Mouse (Mus musculus) forebrain, embryonic 12.5 days (tissue): Measurements from ENCODE around the gene Irgq. TPM values are rescaled to one million over a fixed set of nuclear protein-coding genes. Genes with fewer than 3 reads are reported as not detected.
"Not testable (repeated sequence)": the region's sequence is repeated elsewhere in the genome, so short reads cannot be mapped to it uniquely, and the experiment has no call there.

Experiments used
- ATAC-seq: fragments of 200-750 bp; cut with Nextera tagmentation; 2 replicates; pipeline ENCODE4 v1.8.0; 2017; ENCODE audit warnings: moderate TSS enrichment; ENCODE audit not compliant: low FRiP score
- H3K27ac ChIP-seq: fragments of 300-500 bp; sonication (generic); 2 replicates; pipeline ENCODE4 v1.5.1; 2016; ENCODE audit warnings: mild to moderate bottlenecking
- H3K27me3 ChIP-seq: fragments of 300-500 bp; sonication (generic); 2 replicates; pipeline ENCODE4 v1.6.1; 2016; ENCODE audit warnings: mild to moderate bottlenecking
- H3K36me3 ChIP-seq: fragments of 300-500 bp; sonication (generic); replicated peaks from 2 replicates; pipeline ENCODE4 v1.6.1; 2016; ENCODE audit warnings: mild to moderate bottlenecking
- H3K4me1 ChIP-seq: fragments of 300-500 bp; sonication (generic); 2 replicates; pipeline ENCODE4 v1.6.1; 2016
- H3K4me2 ChIP-seq: fragments of 300-500 bp; sonication (generic); 2 replicates; pipeline ENCODE4 v1.6.1; 2016; ENCODE audit warnings: mild to moderate bottlenecking, moderate library complexity
- H3K4me3 ChIP-seq: fragments of 300-500 bp; sonication (generic); replicated peaks from 2 replicates; pipeline ENCODE4 v1.5.1; 2016; ENCODE audit warnings: mild to moderate bottlenecking
- H3K9ac ChIP-seq: fragments of 300-500 bp; sonication (generic); 2 replicates; pipeline ENCODE4 v1.6.1; 2016; ENCODE audit warnings: mild to moderate bottlenecking
- H3K9me3 ChIP-seq: fragments of 300-500 bp; sonication (generic); 2 replicates; pipeline ENCODE4 v1.6.1; 2016
- WGBS: fragments of 180-500 bp; shearing (Covaris S2); methylation state at CpG from one replicate; pipeline ENCODE4 v1.1.7; 2016; 5-methylcytosine and 5-hydroxymethylcytosine counted together
- polyA plus RNA-seq: library from polyadenylated mRNA; unstranded; fragments of >200 nt; fragmentation: Nextera tagmentation; extraction: Ambion mirVana; gene quantifications from 2 replicates; pipeline ENCODE4 v1.2.1, GENCODE M21; 2016

The Irgq gene
- polyA plus RNA-seq = 24.7 and 25.2 TPM in 2 replicates

DNA sequence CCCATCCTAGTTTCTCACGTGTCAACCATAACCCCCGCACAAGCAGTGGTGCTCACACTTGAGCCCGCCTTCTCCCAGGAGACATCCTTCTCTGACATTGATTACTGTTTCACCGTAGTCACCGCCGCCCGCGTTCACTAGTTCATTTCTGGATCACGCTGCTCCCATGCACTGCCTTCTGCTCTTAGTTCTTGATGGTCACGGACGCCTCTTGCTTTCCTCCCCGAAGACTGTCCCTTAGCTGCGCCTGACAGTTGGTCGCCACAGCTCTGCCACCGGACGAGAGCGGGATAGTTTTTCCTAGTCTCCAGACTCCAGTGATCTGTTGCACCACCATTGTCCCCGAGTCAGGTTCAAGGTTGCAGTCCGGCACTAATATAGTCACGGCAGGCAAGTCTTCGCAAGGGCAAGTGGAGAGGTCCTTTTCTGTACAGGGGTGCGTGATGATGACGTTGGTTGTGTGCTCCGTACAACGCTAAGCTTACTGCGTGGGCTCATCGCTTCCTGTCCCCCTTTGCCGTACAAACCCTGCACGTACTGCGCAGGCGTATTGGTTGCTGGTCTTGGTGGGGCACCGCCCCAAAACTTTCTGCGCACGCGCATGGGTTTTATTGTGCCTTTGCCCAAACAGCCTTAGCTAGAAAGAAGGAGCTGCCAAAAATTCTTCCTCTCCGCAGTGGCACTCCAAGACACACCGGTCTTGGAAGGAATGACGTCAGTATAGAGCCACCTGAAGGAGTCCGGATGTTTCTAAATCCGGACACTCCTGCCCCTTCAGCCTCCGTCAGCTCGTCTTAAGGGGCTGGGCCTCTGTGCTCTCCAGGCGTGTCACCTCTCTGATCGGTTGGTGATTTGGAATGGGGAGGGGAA lies at the start of gene Irgq:
Gene Irgq (plus strand): TSS at position 628 of the 870 bp plus-strand sequence.
- WGBS = 1% methylated on average over 44 of the region's 44 CpGs
- no peaks in the 10 kb centered on the region for H3K9me3 ChIP-seq
- peaks cover 23% of the 10 kb centered on the region for H3K36me3 ChIP-seq

DNA sequence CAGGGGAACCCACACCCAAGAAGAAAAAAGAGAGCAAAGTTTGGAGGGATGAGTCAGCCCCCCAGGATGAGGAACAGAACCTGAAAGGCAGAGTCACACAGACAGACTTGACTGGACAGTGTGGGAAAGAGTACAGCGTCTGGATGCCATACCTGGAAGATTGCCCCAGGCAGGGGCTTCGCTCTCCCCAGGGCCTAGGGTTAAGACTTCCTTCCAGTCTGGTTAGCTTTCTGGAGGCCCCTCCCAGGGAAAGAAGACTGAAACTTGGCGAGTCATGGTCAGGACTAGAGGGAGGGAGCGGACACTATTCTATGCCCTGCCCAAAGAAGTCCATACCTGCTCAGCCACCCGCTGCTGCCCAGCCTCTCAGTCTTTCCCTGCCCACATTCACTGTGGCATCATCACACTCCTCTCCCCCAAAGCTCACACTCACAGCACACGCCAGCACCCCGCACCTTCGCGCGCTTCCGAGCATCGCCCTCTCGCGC lies 49.5 kb upstream of the Irgq start:
- WGBS = 8% methylated on average over 14 of the region's 14 CpGs
- no peaks in the 10 kb centered on the region for H3K36me3 ChIP-seq
- peak overlapping the region; percentile 90 for H3K4me3 ChIP-seq
- 0 out of 2 replicates have a peak, but pooled peaks cover 6% of the 10 kb centered on the region for H3K27me3 ChIP-seq
- no peak overlapping the region for H3K27ac ChIP-seq
- H3K9ac ChIP-seq = peak overlapping the region; percentile 96
- H3K4me2 ChIP-seq = peak overlapping the region; percentile 88
- H3K4me1 ChIP-seq = peaks cover 58% of the 10 kb centered on the region
- peak; percentile 39 for ATAC-seq
- H3K9me3 ChIP-seq = no peaks in the 10 kb centered on the region

More for the DNA sequence above, at the start of gene Irgq:
- Histone ChIP-seq H3K4me3 (peak within 1 kb of the TSS; percentile 67), H3K4me2 (peak within 1 kb of the TSS; percentile 91), H3K27ac (peak within 1 kb of the TSS; percentile 89), H3K9ac (peak within 1 kb of the TSS; percentile 88), H3K27me3 (peaks cover 23% of the 10 kb centered on the region), H3K4me1 (peaks cover 41% of the 10 kb centered on the region)
- peak; percentile 95 for ATAC-seq

DNA sequence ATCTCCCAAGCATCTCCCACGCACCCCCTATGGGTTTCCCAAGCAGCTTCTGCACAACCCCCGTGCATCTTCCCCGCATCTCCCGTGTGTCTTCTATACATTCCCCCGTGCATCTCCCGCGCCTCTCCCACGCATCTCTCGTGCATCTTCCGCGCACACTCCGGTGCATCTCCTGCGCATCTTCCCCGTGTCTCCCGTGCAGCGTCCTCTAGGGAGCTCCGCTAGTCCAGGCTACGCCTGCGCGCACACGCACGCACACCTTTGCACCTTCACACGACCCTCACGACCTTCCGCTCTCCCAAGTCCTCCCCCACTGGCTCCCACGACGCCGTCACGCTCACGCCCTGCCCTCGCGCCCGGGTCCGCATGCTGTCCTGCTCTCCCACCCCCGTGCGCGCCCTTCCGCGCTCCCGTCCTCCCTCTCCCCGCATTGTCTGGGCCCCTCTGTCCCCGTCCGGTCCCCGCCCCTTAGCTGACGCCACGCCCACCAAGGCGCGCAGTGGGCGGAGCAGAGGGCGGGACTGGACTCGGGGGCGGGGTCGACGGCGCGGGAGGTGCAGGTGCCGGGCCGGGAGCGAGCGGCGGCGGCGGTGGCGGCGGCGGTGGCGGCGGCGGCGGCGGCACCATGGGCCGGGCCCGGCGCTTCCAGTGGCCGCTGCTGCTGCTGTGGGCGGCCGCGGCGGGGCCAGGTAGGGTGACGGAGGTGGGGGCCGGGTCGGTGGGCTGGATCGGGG lies 48.8 kb upstream of the Irgq start, which contains the start of gene Cadm4:
Gene Cadm4 (plus strand): TSS at position 550 of the 734 bp plus-strand sequence.
- Histone ChIP-seq H3K27ac (peak within 1 kb of the TSS; percentile 81), H3K4me1 (peaks cover 64% of the 10 kb centered on the region), H3K4me2 (peak within 1 kb of the TSS; percentile 88), H3K36me3 (no peaks in the 10 kb centered on the region), H3K27me3 (0 out of 2 replicates have a peak, but pooled peaks cover 4% of the 10 kb centered on the region), H3K9ac (peak within 1 kb of the TSS; percentile 96), H3K9me3 (no peaks in the 10 kb centered on the region), H3K4me3 (peak within 1 kb of the TSS; percentile 90)
- peak; percentile 88 for ATAC-seq
- under 1% methylated on average over 73 of the region's 83 CpGs for WGBS

DNA sequence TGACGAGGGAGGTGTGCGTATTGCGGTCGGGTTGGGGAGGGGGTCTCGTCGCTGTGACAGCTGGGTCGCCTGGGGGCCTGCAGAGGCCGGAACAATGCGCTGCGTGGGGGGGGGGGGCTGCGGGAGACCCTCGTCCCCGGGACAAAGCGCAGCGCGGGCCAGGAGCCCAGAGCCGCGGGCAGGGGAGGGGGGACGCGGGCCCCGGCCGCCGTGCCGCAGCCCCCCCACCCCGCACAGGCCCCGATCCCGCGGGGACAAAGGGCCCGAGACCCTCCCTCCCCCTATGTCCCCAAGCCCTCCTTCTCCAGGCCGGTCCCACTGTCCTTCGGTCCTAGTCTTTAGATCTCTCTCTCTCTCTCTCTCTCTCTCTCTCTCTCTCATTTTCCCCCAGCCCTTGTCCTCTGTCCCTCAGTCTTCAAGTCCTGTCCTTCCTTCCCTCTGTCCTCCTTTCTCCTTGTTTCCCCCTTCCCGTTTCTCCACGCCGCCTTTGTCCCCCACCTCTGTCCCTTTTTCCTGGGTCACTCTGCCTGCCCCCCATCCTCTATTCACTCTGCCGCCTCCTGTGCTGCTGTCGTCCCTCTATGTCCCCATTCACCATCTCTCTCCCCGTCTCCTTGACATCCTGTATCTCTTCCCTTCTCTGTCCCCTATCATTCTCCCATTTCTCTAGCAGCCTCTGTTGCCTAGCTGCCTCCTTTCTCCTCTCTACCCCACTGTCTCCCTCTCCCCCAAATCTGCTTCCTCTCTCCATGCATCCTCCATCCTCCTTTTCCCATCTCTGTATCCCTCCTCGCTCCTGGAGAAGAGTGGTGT lies 48.1 kb upstream of the Irgq start:
- peak; percentile 54 for ATAC-seq
- H3K36me3 ChIP-seq = no peaks in the 10 kb centered on the region

DNA sequence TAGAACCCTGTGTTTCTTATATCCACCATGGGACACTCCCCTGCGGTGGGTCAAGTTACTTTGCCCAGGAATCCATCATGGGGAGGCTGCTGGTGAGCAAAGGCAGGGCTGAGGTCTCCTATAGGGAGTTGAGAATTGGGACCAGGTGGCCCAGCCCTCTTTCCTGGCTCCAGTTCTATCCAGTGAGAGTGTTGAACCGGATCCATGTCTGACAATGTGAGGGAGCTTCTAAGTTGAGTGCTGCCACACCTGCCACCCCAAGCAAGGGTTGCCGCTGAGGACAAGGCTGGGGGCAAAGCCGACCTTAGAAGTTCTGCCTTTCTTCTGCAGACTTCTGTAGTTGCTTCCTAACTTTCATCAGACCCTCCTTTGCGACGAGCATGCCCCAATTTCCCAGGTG lies 47.2 kb upstream of the Irgq start:
- Histone ChIP-seq H3K4me1 (peaks cover 77% of the 10 kb centered on the region), H3K4me2 (peak overlapping the region; percentile 88), H3K4me3 (peak overlapping the region; percentile 90), H3K9ac (peak overlapping the region; percentile 96)
- 58% methylated on average over 6 of the region's 6 CpGs for WGBS
- ATAC-seq, H3K27ac ChIP-seq, H3K9me3 ChIP-seq, H3K27me3 ChIP-seq, H3K36me3 ChIP-seq: not testable (repeated sequence)

More for the DNA sequence above, 48.1 kb upstream of the Irgq start:
- Histone ChIP-seq H3K9ac (peak overlapping the region; percentile 96), H3K27ac (peak overlapping the region; percentile 81), H3K9me3 (no peaks in the 10 kb centered on the region), H3K4me2 (peak overlapping the region; percentile 88), H3K4me1 (peaks cover 72% of the 10 kb centered on the region), H3K27me3 (0 out of 2 replicates have a peak, but pooled peaks cover 4% of the 10 kb centered on the region), H3K4me3 (peak overlapping the region; percentile 90)
- under 1% methylated on average over 31 of the region's 38 CpGs for WGBS

DNA sequence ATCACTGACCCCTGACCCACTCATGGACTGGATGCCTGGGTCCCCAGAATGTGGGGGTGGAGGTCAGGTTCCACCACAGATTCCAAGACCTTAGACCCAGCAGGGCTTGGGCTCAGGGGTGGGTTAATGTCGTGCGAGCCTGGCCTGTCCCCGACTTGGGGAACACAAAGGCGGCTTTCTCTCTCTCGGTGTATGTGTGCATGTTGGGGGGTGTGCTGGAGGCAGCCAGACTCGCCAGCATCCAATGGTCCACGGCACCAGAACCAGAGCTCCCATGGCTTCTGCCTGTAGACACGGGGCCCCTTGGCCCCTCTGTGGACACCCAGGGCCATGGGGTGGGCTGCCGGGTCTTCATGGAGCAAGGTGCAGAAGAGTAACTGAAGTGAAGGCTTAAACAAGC lies 45.0 kb upstream of the Irgq start:
- ATAC-seq = no peak
- H3K9ac ChIP-seq = peak overlapping the region; percentile 64; the same call in 1 of the 2 replicates

DNA sequence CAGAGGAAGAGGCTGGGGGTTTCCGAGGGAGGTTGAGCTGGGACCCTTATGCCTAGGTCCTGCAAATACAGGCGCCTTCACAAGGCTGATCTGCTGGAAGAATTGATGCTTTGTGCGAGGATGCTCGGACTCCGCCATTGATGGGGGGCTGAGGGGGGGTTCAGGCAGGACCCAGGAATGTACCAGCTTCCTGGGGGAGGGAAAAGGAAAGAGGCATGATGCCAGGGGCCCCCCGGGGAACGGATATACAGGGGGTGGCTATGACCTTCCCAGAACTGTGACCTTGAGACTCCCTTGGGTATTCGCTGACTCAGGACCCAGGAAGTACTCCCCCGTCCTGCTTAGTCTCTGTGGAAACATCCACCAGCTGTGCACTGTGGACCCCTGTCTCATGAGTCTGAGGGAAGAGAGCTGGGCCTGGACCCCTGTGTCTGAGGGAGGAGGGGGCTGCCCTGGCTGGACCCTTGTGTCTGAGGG lies 43.8 kb upstream of the Irgq start:
- H3K4me3 ChIP-seq = peak overlapping the region; percentile 29
- WGBS = 42% methylated on average over 9 of the region's 9 CpGs

More for the DNA sequence above, 45.0 kb upstream of the Irgq start:
- peak overlapping the region; percentile 0; the same call in 1 of the 2 replicates for H3K4me3 ChIP-seq
- peaks cover 65% of the 10 kb centered on the region for H3K4me1 ChIP-seq
- no peaks in the 10 kb centered on the region for H3K9me3 ChIP-seq
- 80% methylated on average over 9 of the region's 9 CpGs for WGBS
- H3K27me3 ChIP-seq = no peaks in the 10 kb centered on the region
- peak overlapping the region; percentile 57 for H3K4me2 ChIP-seq
- peaks cover 10% of the 10 kb centered on the region for H3K36me3 ChIP-seq
- peak overlapping the region; percentile 84 for H3K27ac ChIP-seq

DNA sequence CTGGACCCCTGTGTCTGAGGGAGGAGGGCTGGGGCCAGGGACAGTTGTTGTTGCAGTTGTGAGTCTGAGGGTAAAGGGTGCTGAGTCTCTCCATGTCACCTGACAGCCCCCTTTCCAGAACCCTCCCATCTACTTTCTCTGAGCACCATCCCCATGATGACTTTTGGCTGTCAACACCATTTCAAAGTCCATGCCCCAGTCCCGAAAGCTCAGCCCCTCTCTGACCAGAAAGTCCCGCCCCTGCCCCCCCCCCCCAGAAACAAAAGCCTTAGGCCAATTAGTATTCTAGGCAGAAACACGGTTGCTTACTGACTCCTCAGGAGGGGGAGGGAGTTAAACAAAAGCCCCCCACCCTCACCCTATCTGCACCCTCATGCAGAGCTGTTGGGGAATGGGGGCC lies 43.1 kb upstream of the Irgq start:
- WGBS = 25% methylated on average over 3 of the region's 3 CpGs
- no peaks in the 10 kb centered on the region for H3K9me3 ChIP-seq
- H3K4me2 ChIP-seq = peak overlapping the region; percentile 57
- H3K36me3 ChIP-seq = peaks cover 23% of the 10 kb centered on the region
- H3K27me3 ChIP-seq = no peaks in the 10 kb centered on the region
- H3K4me1 ChIP-seq = peaks cover 55% of the 10 kb centered on the region
- peak overlapping the region; percentile 84 for H3K27ac ChIP-seq
- peak overlapping the region; percentile 64; the same call in 1 of the 2 replicates for H3K9ac ChIP-seq
- H3K4me3 ChIP-seq = no peak overlapping the region; the same call in 1 of the 2 replicates
- no peak for ATAC-seq

More for the DNA sequence above, 43.8 kb upstream of the Irgq start:
- Histone ChIP-seq H3K9me3 (no peaks in the 10 kb centered on the region), H3K9ac (peak overlapping the region; percentile 64), H3K36me3 (peaks cover 16% of the 10 kb centered on the region), H3K4me2 (peak overlapping the region; percentile 57), H3K27ac (peak overlapping the region; percentile 84), H3K27me3 (no peaks in the 10 kb centered on the region), H3K4me1 (peaks cover 55% of the 10 kb centered on the region)
- ATAC-seq = peak; percentile 70; the same call in 1 of the 2 replicates

DNA sequence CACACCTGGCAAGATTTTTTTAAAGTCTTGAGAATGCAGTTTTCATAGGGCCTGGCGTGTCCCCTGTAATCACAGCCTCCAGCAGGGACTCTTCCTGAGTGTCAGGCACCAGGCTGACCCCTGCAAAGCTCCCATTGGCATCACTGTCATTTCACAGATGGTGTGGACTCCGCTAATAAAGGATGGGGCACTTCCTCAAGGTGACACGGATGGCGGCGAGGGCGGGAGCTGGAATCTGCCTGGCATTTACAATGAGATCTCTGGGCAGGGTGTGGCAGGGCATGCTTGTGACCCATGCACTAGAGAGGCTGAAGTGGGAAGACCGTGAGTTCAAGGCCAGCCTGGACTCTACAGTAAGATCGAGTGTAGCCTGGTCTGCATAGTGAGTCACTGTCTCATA lies 42.2 kb upstream of the Irgq start:
- H3K36me3 ChIP-seq = peaks cover 25% of the 10 kb centered on the region
- H3K4me3 ChIP-seq = no peak overlapping the region
- H3K27ac ChIP-seq = no peak overlapping the region
- no peak for ATAC-seq
- WGBS = 87% methylated on average over 8 of the region's 8 CpGs
- H3K9me3 ChIP-seq = no peaks in the 10 kb centered on the region
- H3K27me3 ChIP-seq = no peaks in the 10 kb centered on the region
- H3K4me1 ChIP-seq = peaks cover 46% of the 10 kb centered on the region
- no peak overlapping the region for H3K4me2 ChIP-seq
- H3K9ac ChIP-seq = no peak overlapping the region

DNA sequence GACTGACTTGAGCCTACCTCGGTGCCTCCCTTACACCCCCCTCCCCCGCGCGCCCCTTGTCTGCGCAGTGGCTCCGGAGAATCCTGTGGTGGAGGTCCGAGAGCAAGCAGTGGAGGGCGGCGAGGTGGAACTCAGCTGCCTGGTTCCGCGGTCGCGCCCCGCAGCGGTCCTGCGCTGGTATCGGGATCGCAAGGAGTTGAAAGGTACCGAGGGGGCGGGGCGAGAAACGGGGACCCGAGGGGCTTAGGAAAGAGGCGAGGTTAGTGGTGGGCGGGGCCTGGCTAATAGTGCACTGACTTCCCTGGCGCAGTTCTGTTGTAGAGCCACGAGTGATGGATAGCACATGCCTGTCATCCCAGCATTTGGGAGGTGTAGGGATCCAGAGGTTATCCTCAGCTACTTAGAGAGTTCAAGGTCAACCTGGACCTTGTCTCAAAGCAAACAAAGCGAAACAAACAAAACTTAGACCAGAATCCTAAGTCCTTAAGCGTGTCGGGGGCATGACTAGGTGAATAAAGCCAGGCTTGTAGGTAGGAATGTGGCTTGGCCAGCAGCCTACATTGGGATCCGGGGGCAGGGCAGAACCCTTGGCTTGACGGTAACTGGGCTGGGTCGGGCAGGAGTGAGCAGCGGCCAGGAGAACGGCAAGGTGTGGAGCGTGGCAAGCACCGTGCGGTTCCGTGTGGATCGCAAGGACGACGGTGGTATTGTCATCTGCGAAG lies 30.5 kb upstream of the Irgq start:
- Histone ChIP-seq H3K27ac (no peak overlapping the region), H3K9ac (no peak overlapping the region), H3K4me1 (peaks cover 28% of the 10 kb centered on the region), H3K27me3 (peaks cover 33% of the 10 kb centered on the region), H3K36me3 (peaks cover 54% of the 10 kb centered on the region), H3K9me3 (peaks cover 5% of the 10 kb centered on the region; the same call in 1 of the 2 replicates), H3K4me2 (peak overlapping the region; percentile 44), H3K4me3 (peak overlapping the region; percentile 17; the same call in 1 of the 2 replicates)
- 0 out of 2 replicates have a peak, but pooled peaks have one; percentile 30 for ATAC-seq
- 17% methylated on average over 43 of the region's 43 CpGs for WGBS
